Mouse (Mus musculus): ENCODE measurements around the gene Tnnt2. TPM values are rescaled to one million over a fixed set of nuclear protein-coding genes. Genes with fewer than 3 reads are reported as not detected.
A peak's percentile ranks its signal among the peaks of the same experiment; 100 is the strongest.

The Tnnt2 gene
- polyA plus RNA-seq, 1 experiment from 2014 or later, result 0.37 TPM

GRCm38 (mm10) chr1:135847611-135848351 lies 11.6 kb downstream of the Tnnt2 start:
- no peak for ATAC-seq
- no peaks in the 10 kb centered on the region for H3K36me3 ChIP-seq (ENCODE audit: control insufficient read depth, insufficient read depth, low read length)
- H3K9me3 ChIP-seq (replicated peaks; ENCODE audit: control insufficient read depth, low read length), result no peaks in the 10 kb centered on the region
- no peak for DNase-seq (ENCODE audit: low spot score)
- no peak overlapping the region for H3K4me2 ChIP-seq (ENCODE audit: low read length)
- H3K27ac ChIP-seq (ENCODE audit: low read depth, low read length), result no peak overlapping the region
- no peaks in the 10 kb centered on the region for H3K27me3 ChIP-seq (replicated peaks; ENCODE audit: control insufficient read depth, insufficient read depth, low read length)
- peaks cover 8% of the 10 kb centered on the region for H3K4me1 ChIP-seq (ENCODE audit: control insufficient read depth, insufficient read depth, low read length)
- WGBS, result 89% methylated on average over 17 of the region's 17 CpGs
- no peak overlapping the region for H3K4me3 ChIP-seq (ENCODE audit: low read depth, low read length)
- no peak overlapping the region for H3K9ac ChIP-seq (ENCODE audit: low read length)

- no peaks in the 10 kb centered on the region for H3K9me3 ChIP-seq (replicated peaks; ENCODE audit: control insufficient read depth, low read length)
- H3K4me3 ChIP-seq (ENCODE audit: low read depth, low read length), result no peak overlapping the region
- H3K27me3 ChIP-seq (replicated peaks; ENCODE audit: control insufficient read depth, insufficient read depth, low read length), result no peaks in the 10 kb centered on the region
- H3K4me2 ChIP-seq (ENCODE audit: low read length), result no peak overlapping the region
- peaks cover 8% of the 10 kb centered on the region for H3K4me1 ChIP-seq (ENCODE audit: control insufficient read depth, insufficient read depth, low read length)
- 70% methylated on average over 12 of the region's 12 CpGs for WGBS
- no peak overlapping the region for H3K9ac ChIP-seq (ENCODE audit: low read length)
- no peak overlapping the region for H3K27ac ChIP-seq (ENCODE audit: low read depth, low read length)
- no peak; the same call in 1 of the 2 replicates for ATAC-seq
- no peaks in the 10 kb centered on the region for H3K36me3 ChIP-seq (ENCODE audit: control insufficient read depth, insufficient read depth, low read length)
- DNase-seq (ENCODE audit: low spot score), result peak; percentile 35
These were observed 14.8 kb downstream of the Tnnt2 start for GRCm38 (mm10) chr1:135850722-135851512.

- Histone ChIP-seq H3K36me3 (ENCODE audit: control insufficient read depth, insufficient read depth, low read length) (no peaks in the 10 kb centered on the region), H3K4me3 (ENCODE audit: low read depth, low read length) (no peak overlapping the region), H3K27ac (ENCODE audit: low read depth, low read length) (no peak overlapping the region), H3K4me1 (ENCODE audit: control insufficient read depth, insufficient read depth, low read length) (peaks cover 8% of the 10 kb centered on the region), H3K27me3 (replicated peaks; ENCODE audit: control insufficient read depth, insufficient read depth, low read length) (no peaks in the 10 kb centered on the region), H3K4me2 (ENCODE audit: low read length) (no peak overlapping the region), H3K9ac (ENCODE audit: low read length) (no peak overlapping the region; the same call in 1 of the 2 replicates), H3K9me3 (replicated peaks; ENCODE audit: control insufficient read depth, low read length) (no peaks in the 10 kb centered on the region)
- ATAC-seq (peak; percentile 54), DNase-seq (ENCODE audit: low spot score) (peak; percentile 36)
- 41% methylated on average over 13 of the region's 13 CpGs for WGBS
These were observed 16.0 kb downstream of the Tnnt2 start for GRCm38 (mm10) chr1:135852044-135852756.

GRCm38 (mm10) chr1:135853200-135853599 lies 17.0 kb downstream of the Tnnt2 start:
- Histone ChIP-seq H3K27ac (ENCODE audit: low read depth, low read length) (no peak overlapping the region), H3K27me3 (replicated peaks; ENCODE audit: control insufficient read depth, insufficient read depth, low read length) (no peaks in the 10 kb centered on the region), H3K9me3 (replicated peaks; ENCODE audit: control insufficient read depth, low read length) (no peaks in the 10 kb centered on the region), H3K4me1 (ENCODE audit: control insufficient read depth, insufficient read depth, low read length) (peaks cover 8% of the 10 kb centered on the region), H3K4me3 (ENCODE audit: low read depth, low read length) (no peak overlapping the region), H3K4me2 (ENCODE audit: low read length) (no peak overlapping the region), H3K9ac (ENCODE audit: low read length) (no peak overlapping the region), H3K36me3 (ENCODE audit: control insufficient read depth, insufficient read depth, low read length) (no peaks in the 10 kb centered on the region)
- no peak for DNase-seq (ENCODE audit: low spot score)
- WGBS, result 89% methylated on average over 4 of the region's 4 CpGs
- no peak for ATAC-seq

- 90% methylated on average over 6 of the region's 6 CpGs for WGBS
- peaks cover 8% of the 10 kb centered on the region for H3K4me1 ChIP-seq (ENCODE audit: control insufficient read depth, insufficient read depth, low read length)
- no peaks in the 10 kb centered on the region for H3K27me3 ChIP-seq (replicated peaks; ENCODE audit: control insufficient read depth, insufficient read depth, low read length)
- H3K4me3 ChIP-seq (ENCODE audit: low read depth, low read length), result no peak overlapping the region
- ATAC-seq, result no peak
- DNase-seq (ENCODE audit: low spot score), result no peak
- no peak overlapping the region for H3K9ac ChIP-seq (ENCODE audit: low read length)
- H3K36me3 ChIP-seq (ENCODE audit: control insufficient read depth, insufficient read depth, low read length), result no peaks in the 10 kb centered on the region
- no peak overlapping the region for H3K27ac ChIP-seq (ENCODE audit: low read depth, low read length)
- no peak overlapping the region for H3K4me2 ChIP-seq (ENCODE audit: low read length)
- H3K9me3 ChIP-seq (replicated peaks; ENCODE audit: control insufficient read depth, low read length), result no peaks in the 10 kb centered on the region
These were observed 18.6 kb downstream of the Tnnt2 start for GRCm38 (mm10) chr1:135854591-135855343.

GRCm38 (mm10) chr1:135855344-135855687 lies 19.2 kb downstream of the Tnnt2 start:
- Histone ChIP-seq H3K4me2 (ENCODE audit: low read length) (no peak overlapping the region), H3K9ac (ENCODE audit: low read length) (no peak overlapping the region), H3K27ac (ENCODE audit: low read depth, low read length) (no peak overlapping the region), H3K4me3 (ENCODE audit: low read depth, low read length) (no peak overlapping the region), H3K36me3 (ENCODE audit: control insufficient read depth, insufficient read depth, low read length) (no peaks in the 10 kb centered on the region), H3K27me3 (replicated peaks; ENCODE audit: control insufficient read depth, insufficient read depth, low read length) (no peaks in the 10 kb centered on the region), H3K9me3 (replicated peaks; ENCODE audit: control insufficient read depth, low read length) (no peaks in the 10 kb centered on the region), H3K4me1 (ENCODE audit: control insufficient read depth, insufficient read depth, low read length) (peaks cover 8% of the 10 kb centered on the region)
- 88% methylated on average over 1 of the region's 1 CpGs for WGBS
- no peak for DNase-seq (ENCODE audit: low spot score)
- no peak for ATAC-seq

- DNase-seq (ENCODE audit: low spot score), result no peak
- no peak for ATAC-seq
- Histone ChIP-seq H3K36me3 (ENCODE audit: control insufficient read depth, insufficient read depth, low read length) (no peaks in the 10 kb centered on the region), H3K9me3 (replicated peaks; ENCODE audit: control insufficient read depth, low read length) (no peaks in the 10 kb centered on the region), H3K27ac (ENCODE audit: low read depth, low read length) (no peak overlapping the region), H3K4me3 (ENCODE audit: low read depth, low read length) (no peak overlapping the region), H3K4me2 (ENCODE audit: low read length) (no peak overlapping the region), H3K4me1 (ENCODE audit: control insufficient read depth, insufficient read depth, low read length) (peaks cover 8% of the 10 kb centered on the region), H3K27me3 (replicated peaks; ENCODE audit: control insufficient read depth, insufficient read depth, low read length) (no peaks in the 10 kb centered on the region), H3K9ac (ENCODE audit: low read length) (no peak overlapping the region)
- 72% methylated on average over 4 of the region's 4 CpGs for WGBS
These were observed 19.9 kb downstream of the Tnnt2 start for GRCm38 (mm10) chr1:135856070-135856469.

- Histone ChIP-seq H3K9me3 (replicated peaks; ENCODE audit: control insufficient read depth, low read length) (no peaks in the 10 kb centered on the region), H3K4me2 (ENCODE audit: low read length) (no peak overlapping the region), H3K27me3 (replicated peaks; ENCODE audit: control insufficient read depth, insufficient read depth, low read length) (no peaks in the 10 kb centered on the region), H3K4me3 (ENCODE audit: low read depth, low read length) (no peak overlapping the region), H3K36me3 (ENCODE audit: control insufficient read depth, insufficient read depth, low read length) (no peaks in the 10 kb centered on the region), H3K4me1 (ENCODE audit: control insufficient read depth, insufficient read depth, low read length) (peaks cover 4% of the 10 kb centered on the region), H3K9ac (ENCODE audit: low read length) (no peak overlapping the region), H3K27ac (ENCODE audit: low read depth, low read length) (no peak overlapping the region)
- 66% methylated on average over 11 of the region's 11 CpGs for WGBS
- ATAC-seq (no peak), DNase-seq (ENCODE audit: low spot score) (no peak)
These were observed 21.1 kb downstream of the Tnnt2 start for GRCm38 (mm10) chr1:135857137-135857775.

Data from forebrain, embryonic 14.5 days (tissue).